Mouse (Mus musculus): ENCODE data around the gene Kif21a. TPM values are rescaled to one million over a fixed set of nuclear protein-coding genes. Genes with fewer than 3 reads are reported as not detected.

Kif21a gene
- not detected for polyA plus RNA-seq (2017; shearing (Covaris generic))

GRCm38 (mm10) chr15:91049496-91050441 is at the start of gene Kif21a:
Gene Kif21a (minus strand): TSS chr15:91049948.

Other genes starting within 250 kb of the Kif21a start
- 0.15 TPM for gene Abcd2, start 141.9 kb upstream of the Kif21a start, polyA plus RNA-seq (2017; shearing (Covaris generic))
- not detected for gene CN725425, start 149.5 kb upstream of the Kif21a start, polyA plus RNA-seq (2017; shearing (Covaris generic))